Mouse (Mus musculus): ENCODE results near the gene Slc16a3. TPM values are rescaled to one million over a fixed set of nuclear protein-coding genes. Genes with fewer than 3 reads are reported as not detected.
A peak's percentile ranks its signal among the peaks of the same experiment; 100 is the strongest.

Gene Slc16a3
- polyA plus RNA-seq, 1 experiment from 2014 or later = 9.1 TPM

- WGBS = 1% methylated on average over 39 of the region's 39 CpGs
- H3K27ac ChIP-seq (replicated peaks) = peak overlapping the region; percentile 41; the same call in 1 of the 2 replicates
- no peaks in the 10 kb centered on the region for H3K9me3 ChIP-seq
- H3K36me3 ChIP-seq = no peaks in the 10 kb centered on the region
- peaks cover 25% of the 10 kb centered on the region for H3K27me3 ChIP-seq
- H3K4me3 ChIP-seq = peak overlapping the region; percentile 51
- peak overlapping the region; percentile 50 for H3K9ac ChIP-seq (replicated peaks)
- peak; percentile 85 for ATAC-seq (replicated peaks)
- H3K4me1 ChIP-seq = peaks cover 28% of the 10 kb centered on the region
- H3K4me2 ChIP-seq (replicated peaks) = peak overlapping the region; percentile 69
Measured at GRCm38 (mm10) chr11:120950281-120951202, 2.3 kb downstream of the Slc16a3 start.

DNA sequence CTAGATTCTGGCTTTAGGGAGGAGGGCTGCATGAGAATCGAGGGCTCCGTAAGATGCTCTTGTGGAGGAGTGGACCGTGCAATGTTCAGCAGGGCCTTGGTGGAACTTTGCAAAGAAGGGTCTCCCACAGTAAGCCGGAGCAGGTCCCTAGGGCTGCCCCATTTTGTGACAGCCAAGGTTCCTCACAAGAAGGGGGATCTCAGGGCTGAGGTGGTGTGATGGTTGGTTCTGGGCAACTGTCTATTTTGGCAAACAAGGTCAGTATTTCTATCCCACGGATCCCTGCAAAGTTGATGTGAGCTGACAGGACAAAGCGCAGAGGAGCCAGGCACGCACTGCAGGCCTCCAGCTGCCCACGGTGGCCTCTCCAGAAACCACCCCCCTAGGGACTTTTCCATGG lies 3.0 kb downstream of the Slc16a3 start:
- Histone ChIP-seq H3K9ac (replicated peaks) (peak overlapping the region; percentile 50), H3K4me2 (replicated peaks) (peak overlapping the region; percentile 69), H3K4me3 (peak overlapping the region; percentile 51), H3K27ac (replicated peaks) (peak overlapping the region; percentile 41; the same call in 1 of the 2 replicates), H3K27me3 (peaks cover 25% of the 10 kb centered on the region), H3K4me1 (peaks cover 28% of the 10 kb centered on the region), H3K9me3 (no peaks in the 10 kb centered on the region), H3K36me3 (peaks cover 2% of the 10 kb centered on the region; the same call in 1 of the 2 replicates)
- 16% methylated on average over 8 of the region's 8 CpGs for WGBS
- peak; percentile 50 for ATAC-seq (replicated peaks)

DNA sequence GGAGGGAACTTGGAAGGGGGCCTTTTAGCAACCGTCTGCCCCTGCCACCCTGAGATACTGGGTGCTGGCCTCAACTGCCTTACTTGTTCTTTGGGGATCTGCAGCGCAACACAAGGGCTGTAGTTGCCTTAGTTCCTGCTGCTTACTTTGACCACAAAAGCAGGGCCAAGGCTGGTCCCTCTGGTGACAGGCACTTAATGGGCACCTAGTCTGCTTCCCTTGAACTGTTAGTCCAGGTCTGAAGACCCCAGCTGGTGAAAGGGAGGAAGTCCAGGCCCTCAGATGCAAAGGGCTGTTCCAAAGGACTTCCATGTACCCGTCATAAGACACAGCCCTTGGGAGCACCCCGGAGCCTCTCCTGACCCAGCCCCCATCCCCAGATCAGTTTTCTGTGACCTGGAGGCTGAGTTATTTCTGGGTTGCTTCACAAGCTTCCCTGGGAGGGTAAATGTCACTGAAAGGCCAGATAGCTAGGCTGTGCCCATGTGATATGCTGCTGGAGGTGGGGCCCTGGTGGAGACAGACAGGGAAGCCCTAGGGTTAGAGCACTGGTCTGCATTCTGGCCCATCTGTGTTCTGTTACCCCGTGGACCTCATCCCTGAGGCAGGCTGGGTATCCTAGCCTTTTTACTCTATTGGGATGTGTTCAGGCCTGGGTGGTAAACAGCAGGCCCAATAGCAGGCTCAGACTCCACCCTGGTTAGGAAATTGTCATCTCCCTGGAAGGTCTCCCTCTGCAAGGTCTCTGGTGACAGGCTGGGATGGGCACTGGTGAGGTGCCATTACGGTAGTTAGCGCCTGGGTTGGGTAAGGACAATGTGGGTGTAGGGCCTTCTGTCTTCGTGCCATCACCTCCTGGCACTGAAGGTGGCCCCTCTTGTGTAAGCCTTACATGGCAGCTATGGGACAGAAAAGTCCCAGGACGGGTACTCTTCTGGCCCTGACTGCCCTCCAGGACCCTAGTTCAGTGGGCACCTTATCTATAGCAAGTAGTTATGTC lies 3.8 kb downstream of the Slc16a3 start:
- 84% methylated on average over 9 of the region's 9 CpGs for WGBS
- no peak overlapping the region for H3K4me3 ChIP-seq
- peaks cover 25% of the 10 kb centered on the region for H3K27me3 ChIP-seq
- no peak for ATAC-seq (replicated peaks)
- H3K4me1 ChIP-seq = peaks cover 28% of the 10 kb centered on the region
- H3K9ac ChIP-seq (replicated peaks) = no peak overlapping the region
- no peaks in the 10 kb centered on the region for H3K9me3 ChIP-seq
- H3K36me3 ChIP-seq = peaks cover 4% of the 10 kb centered on the region
- peak overlapping the region; percentile 69 for H3K4me2 ChIP-seq (replicated peaks)
- H3K27ac ChIP-seq (replicated peaks) = no peak overlapping the region

- Histone ChIP-seq H3K4me1 (peaks cover 19% of the 10 kb centered on the region), H3K27me3 (peaks cover 6% of the 10 kb centered on the region; the same call in 1 of the 2 replicates), H3K36me3 (peaks cover 11% of the 10 kb centered on the region), H3K4me2 (replicated peaks) (no peak overlapping the region), H3K27ac (replicated peaks) (no peak overlapping the region), H3K4me3 (no peak overlapping the region), H3K9ac (replicated peaks) (no peak overlapping the region), H3K9me3 (no peaks in the 10 kb centered on the region)
- WGBS = 79% methylated on average over 5 of the region's 5 CpGs
- no peak for ATAC-seq (replicated peaks)
Measured at GRCm38 (mm10) chr11:120954936-120955335, 6.7 kb downstream of the Slc16a3 start.

DNA sequence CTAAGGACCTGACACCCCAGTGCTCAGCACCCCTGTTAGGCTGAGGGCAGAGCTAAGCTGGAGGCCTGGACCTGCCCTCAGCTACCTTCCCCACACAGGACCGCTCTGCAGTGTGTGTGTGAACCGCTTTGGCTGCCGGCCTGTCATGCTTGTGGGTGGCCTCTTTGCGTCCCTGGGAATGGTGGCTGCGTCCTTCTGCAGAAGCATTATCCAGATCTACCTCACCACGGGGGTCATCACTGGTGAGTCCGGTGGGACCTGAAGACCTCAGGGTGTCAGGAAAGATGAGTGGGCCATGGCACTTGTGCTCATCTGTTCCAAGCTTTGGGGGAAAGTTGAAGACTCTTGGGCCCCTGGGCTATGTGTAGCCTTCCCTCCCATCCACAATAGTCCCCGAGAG lies 7.4 kb downstream of the Slc16a3 start:
- Histone ChIP-seq H3K9ac (replicated peaks) (no peak overlapping the region), H3K4me3 (no peak overlapping the region), H3K27ac (replicated peaks) (no peak overlapping the region), H3K27me3 (no peaks in the 10 kb centered on the region), H3K36me3 (peaks cover 14% of the 10 kb centered on the region), H3K9me3 (no peaks in the 10 kb centered on the region), H3K4me2 (replicated peaks) (no peak overlapping the region), H3K4me1 (peaks cover 13% of the 10 kb centered on the region)
- 95% methylated on average over 8 of the region's 8 CpGs for WGBS
- no peak for ATAC-seq (replicated peaks)

DNA sequence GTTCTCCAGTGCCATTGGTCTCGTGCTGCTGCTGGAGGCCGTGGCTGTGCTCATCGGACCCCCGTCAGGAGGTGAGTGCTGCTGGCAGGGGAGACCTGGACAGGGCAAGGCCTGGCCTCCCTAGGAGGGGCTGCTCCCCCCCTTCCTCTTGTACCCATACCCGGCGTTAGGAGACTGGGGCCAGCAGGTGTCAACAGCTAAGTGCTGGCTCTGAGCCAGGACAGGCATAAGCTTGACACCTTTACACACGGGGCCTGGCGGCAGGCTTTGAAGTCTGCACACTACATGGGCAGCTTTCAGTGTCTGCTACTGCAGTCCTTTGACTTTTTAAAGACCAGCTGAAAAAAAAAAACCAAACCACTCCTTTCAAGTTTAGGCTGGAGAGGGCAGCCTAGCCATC lies 8.8 kb downstream of the Slc16a3 start:
- WGBS = 83% methylated on average over 8 of the region's 8 CpGs
- no peak for ATAC-seq (replicated peaks)
- Histone ChIP-seq H3K9ac (replicated peaks) (no peak overlapping the region), H3K4me3 (no peak overlapping the region), H3K4me2 (replicated peaks) (no peak overlapping the region), H3K36me3 (peaks cover 27% of the 10 kb centered on the region), H3K9me3 (no peaks in the 10 kb centered on the region), H3K4me1 (no peaks in the 10 kb centered on the region), H3K27ac (replicated peaks) (no peak overlapping the region), H3K27me3 (no peaks in the 10 kb centered on the region)

DNA sequence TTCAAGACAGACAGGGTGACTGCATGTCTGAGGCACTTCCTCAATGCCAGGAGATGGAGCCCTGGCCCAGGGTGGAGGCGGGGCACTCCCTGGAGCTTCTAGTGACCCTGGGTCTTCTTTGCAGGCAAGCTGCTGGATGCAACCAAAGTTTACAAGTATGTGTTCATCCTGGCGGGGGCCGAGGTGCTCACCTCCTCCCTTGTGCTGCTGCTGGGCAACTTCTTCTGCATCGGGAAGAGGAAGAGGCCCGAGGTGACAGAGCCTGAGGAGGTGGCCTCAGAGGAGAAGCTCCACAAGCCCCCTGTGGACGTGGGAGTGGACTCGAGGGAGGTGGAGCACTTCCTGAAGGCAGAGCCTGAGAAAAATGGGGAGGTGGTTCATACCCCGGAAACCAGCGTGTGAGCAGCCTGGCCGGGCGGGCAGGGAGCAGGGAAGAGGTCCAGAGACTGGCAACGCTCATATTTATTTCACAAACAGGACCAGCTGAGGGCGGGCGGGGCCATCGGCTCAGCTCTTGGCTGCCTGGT lies 9.5 kb downstream of the Slc16a3 start:
- ATAC-seq (replicated peaks) = no peak
- Histone ChIP-seq H3K27ac (replicated peaks) (no peak overlapping the region), H3K4me1 (no peaks in the 10 kb centered on the region), H3K4me2 (replicated peaks) (no peak overlapping the region), H3K27me3 (no peaks in the 10 kb centered on the region), H3K36me3 (peaks cover 35% of the 10 kb centered on the region), H3K4me3 (no peak overlapping the region), H3K9ac (replicated peaks) (no peak overlapping the region), H3K9me3 (no peaks in the 10 kb centered on the region)
- WGBS = 82% methylated on average over 15 of the region's 15 CpGs

DNA sequence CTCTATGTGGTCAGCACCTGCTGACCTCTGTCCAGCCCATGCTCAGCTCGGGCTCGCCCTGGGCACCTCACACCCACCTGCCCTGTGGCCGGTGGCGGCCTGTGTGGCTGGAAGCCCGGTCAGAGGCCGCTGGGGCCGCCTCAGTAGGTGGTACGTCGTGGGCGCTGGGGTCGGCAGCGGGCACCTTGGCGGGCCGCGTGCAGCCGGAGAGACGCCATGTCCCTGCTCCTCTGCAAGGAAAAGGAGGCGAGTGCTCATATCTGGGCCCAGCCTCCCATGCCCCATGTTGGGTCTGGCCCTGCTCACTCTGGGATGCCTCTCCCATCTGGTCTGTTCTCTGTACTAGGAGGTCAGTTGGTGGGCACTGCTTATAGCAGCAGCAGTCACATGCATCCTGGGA lies 10.8 kb downstream of the Slc16a3 start:
- Histone ChIP-seq H3K27me3 (no peaks in the 10 kb centered on the region), H3K36me3 (peaks cover 47% of the 10 kb centered on the region), H3K9ac (replicated peaks) (no peak overlapping the region), H3K4me2 (replicated peaks) (no peak overlapping the region), H3K4me1 (no peaks in the 10 kb centered on the region), H3K9me3 (no peaks in the 10 kb centered on the region), H3K27ac (replicated peaks) (no peak overlapping the region), H3K4me3 (no peak overlapping the region)
- ATAC-seq (replicated peaks) = no peak
- WGBS = 89% methylated on average over 18 of the region's 18 CpGs

DNA sequence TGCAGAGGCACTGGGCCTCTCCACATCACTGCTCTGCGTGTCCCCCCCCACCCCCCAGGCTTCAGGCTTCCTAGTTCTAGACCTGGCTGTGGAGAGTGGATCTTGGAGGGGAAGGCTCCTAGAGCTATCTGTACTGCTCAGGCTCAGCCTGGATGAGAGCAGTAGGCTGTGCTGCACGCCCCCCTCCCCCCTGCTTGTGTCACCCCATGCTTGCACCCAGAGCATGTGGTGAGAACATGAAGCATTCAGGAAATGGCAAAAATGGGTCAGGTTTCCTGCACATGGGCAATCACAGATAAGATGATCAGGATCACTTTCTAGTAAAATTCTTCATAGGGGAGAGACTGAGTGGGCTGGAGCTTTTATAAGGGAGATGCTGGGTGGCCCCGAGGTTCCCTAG lies 11.3 kb downstream of the Slc16a3 start:
- WGBS = 81% methylated on average over 3 of the region's 3 CpGs

GRCm38 (mm10) chr11:120960248-120960647 lies 12.0 kb downstream of the Slc16a3 start:
- no peak overlapping the region for H3K9ac ChIP-seq (replicated peaks)
- H3K27ac ChIP-seq (replicated peaks) = no peak overlapping the region
- no peaks in the 10 kb centered on the region for H3K27me3 ChIP-seq
- H3K36me3 ChIP-seq = peaks cover 59% of the 10 kb centered on the region
- 52% methylated on average over 1 of the region's 1 CpGs for WGBS
- no peak for ATAC-seq (replicated peaks)
- no peak overlapping the region for H3K4me2 ChIP-seq (replicated peaks)
- H3K4me1 ChIP-seq = no peaks in the 10 kb centered on the region
- H3K4me3 ChIP-seq = no peak overlapping the region
- H3K9me3 ChIP-seq = no peaks in the 10 kb centered on the region

More for the DNA sequence above, 11.3 kb downstream of the Slc16a3 start:
- Histone ChIP-seq H3K9ac (replicated peaks) (no peak overlapping the region), H3K9me3 (no peaks in the 10 kb centered on the region), H3K27me3 (no peaks in the 10 kb centered on the region), H3K4me1 (no peaks in the 10 kb centered on the region), H3K36me3 (peaks cover 52% of the 10 kb centered on the region), H3K4me3 (no peak overlapping the region), H3K27ac (replicated peaks) (no peak overlapping the region), H3K4me2 (replicated peaks) (no peak overlapping the region)
- no peak for ATAC-seq (replicated peaks)

DNA sequence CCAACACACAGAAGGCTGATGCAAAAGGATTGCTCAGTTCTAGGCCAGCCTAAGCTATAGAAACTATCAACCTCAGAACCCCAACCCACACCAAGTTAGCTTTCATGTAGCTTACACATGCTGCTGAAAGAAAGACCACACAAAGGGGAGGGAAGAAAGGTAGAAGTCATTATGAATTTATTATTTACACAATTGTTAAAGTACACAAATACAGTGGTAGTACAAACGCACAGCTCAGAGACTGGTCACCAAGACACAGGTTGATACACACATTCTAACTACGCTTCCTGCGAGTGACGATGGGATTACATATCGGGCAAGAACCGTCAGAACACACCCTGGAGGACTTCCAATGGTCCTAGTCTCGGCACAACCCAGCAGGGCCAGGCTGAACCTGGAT lies 13.3 kb downstream of the Slc16a3 start:
- no peak overlapping the region for H3K4me3 ChIP-seq
- no peaks in the 10 kb centered on the region for H3K9me3 ChIP-seq
- no peak overlapping the region for H3K27ac ChIP-seq (replicated peaks)
- no peaks in the 10 kb centered on the region for H3K27me3 ChIP-seq
- WGBS = 90% methylated on average over 7 of the region's 7 CpGs
- no peak for ATAC-seq (replicated peaks)
- H3K9ac ChIP-seq (replicated peaks) = no peak overlapping the region
- H3K4me1 ChIP-seq = no peaks in the 10 kb centered on the region
- no peak overlapping the region for H3K4me2 ChIP-seq (replicated peaks)
- H3K36me3 ChIP-seq = peaks cover 71% of the 10 kb centered on the region
